Mouse (Mus musculus): ENCODE results near the gene Vmn1r91. TPM values are rescaled to one million over a fixed set of nuclear protein-coding genes. Genes with fewer than 3 reads are reported as not detected.
"Not testable (repeated sequence)": the region's sequence is repeated elsewhere in the genome, so short reads cannot be mapped to it uniquely, and the experiment has no call there.

The Vmn1r91 gene
- polyA plus RNA-seq (2015; fragmentation: Nextera tagmentation; extraction: Ambion mirVana), result not detected in 2 replicates

DNA sequence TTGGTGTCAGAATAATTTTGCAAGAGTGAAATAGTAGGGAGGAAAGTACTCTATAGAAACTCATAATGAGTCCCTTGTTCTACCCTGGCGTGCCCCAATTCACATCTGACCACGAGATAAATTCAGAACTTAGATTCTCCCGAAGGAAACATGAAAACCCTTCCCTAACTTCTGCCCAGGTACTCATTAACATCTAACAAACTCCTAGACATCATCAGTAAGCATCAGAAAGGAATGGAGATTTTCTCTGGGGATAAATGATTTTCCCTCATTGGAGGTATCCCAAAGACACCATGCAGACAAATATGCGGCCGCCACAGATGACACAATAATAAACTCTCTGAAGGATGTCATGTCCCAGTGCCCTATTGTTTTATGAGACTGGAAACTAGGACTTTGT lies at the start of gene Vmn1r91:
Gene Vmn1r91 (plus strand): TSS at position 301 of the 400 bp plus-strand sequence.
- DNase-seq (ENCODE audit: low spot score); H3K4me1 ChIP-seq (replicated peaks; ENCODE audit: control insufficient read depth, insufficient read depth); H3K27me3 ChIP-seq (ENCODE audit: control insufficient read depth, insufficient read depth, low read length); H3K9ac ChIP-seq (ENCODE audit: low read length); H3K9me3 ChIP-seq (ENCODE audit: control insufficient read depth, low read length); H3K4me3 ChIP-seq (ENCODE audit: low read depth, low read length); H3K4me2 ChIP-seq (replicated peaks; ENCODE audit: low read depth); H3K36me3 ChIP-seq (ENCODE audit: control insufficient read depth, insufficient read depth, low read length); ATAC-seq (ENCODE audit: low FRiP score, low TSS enrichment); H3K27ac ChIP-seq (replicated peaks): not testable (repeated sequence)
- 80% methylated on average over 5 of the region's 5 CpGs for WGBS

DNA sequence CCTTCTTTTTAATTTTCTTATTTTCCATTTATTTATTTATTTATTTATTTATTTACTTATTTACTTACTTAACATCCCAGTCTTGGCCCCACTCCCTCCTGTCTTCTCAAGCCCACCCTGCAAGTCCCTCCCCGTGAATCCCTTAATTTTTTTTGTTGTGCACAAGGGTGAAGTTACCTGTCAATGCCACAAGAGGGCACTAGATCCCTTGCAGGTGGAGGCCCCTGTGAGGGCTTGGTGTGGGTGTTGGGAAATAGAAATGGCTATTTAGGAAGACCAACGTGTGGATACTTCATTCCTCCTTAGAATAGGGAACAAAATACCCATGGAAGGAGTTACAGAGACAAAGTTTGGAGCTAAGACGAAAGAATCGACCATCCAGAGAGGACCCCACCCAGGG lies 35.4 kb upstream of the Vmn1r91 start:
- H3K9ac ChIP-seq (ENCODE audit: low read length); H3K4me1 ChIP-seq (replicated peaks; ENCODE audit: control insufficient read depth, insufficient read depth); H3K27me3 ChIP-seq (ENCODE audit: control insufficient read depth, insufficient read depth, low read length); H3K9me3 ChIP-seq (ENCODE audit: control insufficient read depth, low read length); H3K27ac ChIP-seq (replicated peaks); DNase-seq (ENCODE audit: low spot score); ATAC-seq (ENCODE audit: low FRiP score, low TSS enrichment); H3K4me2 ChIP-seq (replicated peaks; ENCODE audit: low read depth); H3K4me3 ChIP-seq (ENCODE audit: low read depth, low read length); H3K36me3 ChIP-seq (ENCODE audit: control insufficient read depth, insufficient read depth, low read length): not testable (repeated sequence)
- WGBS, result 68% methylated on average over 4 of the region's 4 CpGs
- TF ChIP-seq CTCF (IDR thresholded peaks at IDR 0.05; ENCODE audit: low read depth), result peak; percentile 20; the same call in 1 of the 2 replicates

DNA sequence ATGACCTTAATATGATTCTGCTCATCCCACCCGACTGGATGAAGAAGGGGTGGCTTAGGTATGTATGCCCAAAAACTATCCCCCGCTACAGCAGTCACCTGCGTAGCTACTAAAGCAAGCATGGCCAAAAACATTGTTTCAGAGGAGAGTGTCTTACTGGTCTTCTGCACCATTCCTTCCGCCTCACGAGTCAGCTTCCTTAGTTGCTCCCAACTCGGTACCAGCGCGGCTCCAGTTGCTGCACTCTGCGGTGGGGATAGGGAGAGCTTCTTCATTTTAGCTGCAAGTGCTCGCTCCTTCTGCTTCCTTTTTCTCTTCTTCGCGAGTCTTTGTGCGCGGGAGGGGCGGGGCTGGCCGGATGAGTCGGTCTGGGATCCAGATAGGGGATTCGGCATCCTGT lies 21.4 kb upstream of the Vmn1r91 start:
- not testable (repeated sequence) for DNase-seq (ENCODE audit: low spot score); H3K4me2 ChIP-seq (replicated peaks; ENCODE audit: low read depth); H3K27ac ChIP-seq (replicated peaks); H3K27me3 ChIP-seq (ENCODE audit: control insufficient read depth, insufficient read depth, low read length); H3K9ac ChIP-seq (ENCODE audit: low read length); H3K4me1 ChIP-seq (replicated peaks; ENCODE audit: control insufficient read depth, insufficient read depth); ATAC-seq (ENCODE audit: low FRiP score, low TSS enrichment); H3K4me3 ChIP-seq (ENCODE audit: low read depth, low read length); H3K9me3 ChIP-seq (ENCODE audit: control insufficient read depth, low read length); H3K36me3 ChIP-seq (ENCODE audit: control insufficient read depth, insufficient read depth, low read length)
- WGBS, result 69% methylated on average over 18 of the region's 18 CpGs

DNA sequence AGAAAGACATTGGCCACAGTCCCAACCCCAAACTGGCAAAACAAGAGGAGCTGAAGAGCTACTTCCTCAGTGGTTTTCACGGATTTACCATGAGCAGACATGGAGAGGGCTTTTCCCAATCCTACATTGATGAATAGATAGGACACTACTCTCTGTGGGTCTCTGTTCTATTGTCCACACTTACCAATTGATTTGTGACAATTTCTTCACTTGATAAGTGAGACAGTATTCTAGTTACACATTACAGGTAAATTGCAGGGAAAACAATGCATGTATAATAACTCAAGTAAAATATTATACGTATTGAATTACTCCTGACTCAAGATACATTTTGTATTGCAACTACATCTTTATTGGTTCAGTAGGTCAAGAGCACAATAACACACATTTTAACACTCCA lies 23.0 kb downstream of the Vmn1r91 start, which contains the start of gene Gm16442:
Gene Gm16442 (minus strand): TSS at position 101 of the 400 bp plus-strand sequence.
- not testable (repeated sequence) for H3K27ac ChIP-seq (replicated peaks); H3K4me1 ChIP-seq (replicated peaks; ENCODE audit: control insufficient read depth, insufficient read depth); H3K27me3 ChIP-seq (ENCODE audit: control insufficient read depth, insufficient read depth, low read length); H3K9ac ChIP-seq (ENCODE audit: low read length); H3K4me3 ChIP-seq (ENCODE audit: low read depth, low read length); H3K4me2 ChIP-seq (replicated peaks; ENCODE audit: low read depth); DNase-seq (ENCODE audit: low spot score); ATAC-seq (ENCODE audit: low FRiP score, low TSS enrichment); H3K36me3 ChIP-seq (ENCODE audit: control insufficient read depth, insufficient read depth, low read length); H3K9me3 ChIP-seq (ENCODE audit: control insufficient read depth, low read length)
- WGBS, result no CpG with 5 or more reads among the region's 2 CpGs

DNA sequence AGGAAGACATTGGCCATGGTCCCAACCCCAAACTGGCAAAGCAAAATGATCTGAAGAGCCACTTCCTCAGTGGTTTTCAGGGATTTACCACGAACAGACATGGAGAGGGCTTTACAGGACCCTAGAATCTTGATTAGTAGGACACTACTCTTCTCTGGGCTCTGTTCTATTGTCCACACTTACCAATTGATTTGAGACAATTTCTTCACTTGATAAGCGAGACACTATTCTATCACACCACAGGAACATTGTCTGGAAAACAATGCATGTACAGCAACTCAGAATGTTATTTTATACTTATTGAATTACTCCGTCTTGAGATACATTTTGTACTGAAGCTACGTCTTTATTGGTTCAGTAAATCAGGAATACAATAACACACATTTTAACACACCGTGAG lies 39.5 kb downstream of the Vmn1r91 start, which contains the start of gene Vmn1r93:
Gene Vmn1r93 (minus strand): TSS at position 101 of the 400 bp plus-strand sequence.
- H3K27me3 ChIP-seq (ENCODE audit: control insufficient read depth, insufficient read depth, low read length); H3K9me3 ChIP-seq (ENCODE audit: control insufficient read depth, low read length); H3K4me2 ChIP-seq (replicated peaks; ENCODE audit: low read depth); ATAC-seq (ENCODE audit: low FRiP score, low TSS enrichment); H3K27ac ChIP-seq (replicated peaks); H3K36me3 ChIP-seq (ENCODE audit: control insufficient read depth, insufficient read depth, low read length); DNase-seq (ENCODE audit: low spot score); H3K4me1 ChIP-seq (replicated peaks; ENCODE audit: control insufficient read depth, insufficient read depth); H3K9ac ChIP-seq (ENCODE audit: low read length); H3K4me3 ChIP-seq (ENCODE audit: low read depth, low read length): not testable (repeated sequence)
- no CpG with 5 or more reads among the region's 5 CpGs for WGBS

Other genes starting within 250 kb of the Vmn1r91 start
- 0.29 and 0.41 TPM in 2 replicates for gene Gm19345, start 247.7 kb upstream of the Vmn1r91 start, polyA plus RNA-seq (2015; fragmentation: Nextera tagmentation; extraction: Ambion mirVana)
- not detected in 2 replicates for gene Ceacam16, start 238.4 kb upstream of the Vmn1r91 start, polyA plus RNA-seq (2015; fragmentation: Nextera tagmentation; extraction: Ambion mirVana)
- 9.5 and 10.2 TPM in 2 replicates for gene Ceacam19, start 211.7 kb upstream of the Vmn1r91 start, polyA plus RNA-seq (2015; fragmentation: Nextera tagmentation; extraction: Ambion mirVana)
- gene Pvr, start 178.5 kb upstream of the Vmn1r91 start, polyA plus RNA-seq (2015; fragmentation: Nextera tagmentation; extraction: Ambion mirVana), result 6.2 and 6.7 TPM in 2 replicates
- 3.2 and 4.4 TPM in 2 replicates for gene Igsf23, start 148.9 kb upstream of the Vmn1r91 start, polyA plus RNA-seq (2015; fragmentation: Nextera tagmentation; extraction: Ambion mirVana)
- gene Ceacam20, start 134.3 kb upstream of the Vmn1r91 start, polyA plus RNA-seq (2015; fragmentation: Nextera tagmentation; extraction: Ambion mirVana), result not detected in 2 replicates
- gene Nlrp9b, start 108.2 kb upstream of the Vmn1r91 start, polyA plus RNA-seq (2015; fragmentation: Nextera tagmentation; extraction: Ambion mirVana), result not detected in 2 replicates
- gene Gm16442, start 22.9 kb downstream of the Vmn1r91 start, polyA plus RNA-seq (2015; fragmentation: Nextera tagmentation; extraction: Ambion mirVana), result not detected in 2 replicates
- gene Vmn1r93, start 39.4 kb downstream of the Vmn1r91 start, polyA plus RNA-seq (2015; fragmentation: Nextera tagmentation; extraction: Ambion mirVana), result not detected in 2 replicates
- not detected in 2 replicates for gene Vmn1r94, start 68.7 kb downstream of the Vmn1r91 start, polyA plus RNA-seq (2015; fragmentation: Nextera tagmentation; extraction: Ambion mirVana)
- gene Vmn1r95, start 94.0 kb downstream of the Vmn1r91 start, polyA plus RNA-seq (2015; fragmentation: Nextera tagmentation; extraction: Ambion mirVana), result not detected in 2 replicates
- not detected in 2 replicates for gene Gm6164, start 105.9 kb downstream of the Vmn1r91 start, polyA plus RNA-seq (2015; fragmentation: Nextera tagmentation; extraction: Ambion mirVana)
- gene Gm4498, start 134.1 kb downstream of the Vmn1r91 start, polyA plus RNA-seq (2015; fragmentation: Nextera tagmentation; extraction: Ambion mirVana), result not detected in 2 replicates
- gene Gm5890, start 163.2 kb downstream of the Vmn1r91 start, polyA plus RNA-seq (2015; fragmentation: Nextera tagmentation; extraction: Ambion mirVana), result 0.15 TPM in 1 of 2 replicates, not detected in the other
- not detected in 2 replicates for gene Gm4133, start 234.4 kb downstream of the Vmn1r91 start, polyA plus RNA-seq (2015; fragmentation: Nextera tagmentation; extraction: Ambion mirVana)